Mouse (Mus musculus) liver, embryonic 16.5 days (tissue): ENCODE results near the gene Foxn1. TPM values are rescaled to one million over a fixed set of nuclear protein-coding genes. Genes with fewer than 3 reads are reported as not detected.
A peak's percentile ranks its signal among the peaks of the same experiment; 100 is the strongest.

Source experiments
- ATAC-seq: fragments of 200-750 bp; cut with Nextera tagmentation; 2 replicates; pipeline ENCODE4 v1.8.0; 2017; ENCODE audit warnings: low read depth, mild to moderate bottlenecking, moderate number of reproducible peaks, moderate library complexity
- H3K27ac ChIP-seq: fragments of 300-500 bp; sonication (generic); 2 replicates; pipeline ENCODE4 v1.5.1; 2014; ENCODE audit warnings: mild to moderate bottlenecking, low read length
- H3K27me3 ChIP-seq: fragments of 300-500 bp; sonication (generic); 2 replicates; pipeline ENCODE4 v1.6.1; 2014; ENCODE audit warnings: low read depth, low read length, mixed read lengths; ENCODE audit not compliant: control insufficient read depth, insufficient read depth
- H3K36me3 ChIP-seq: fragments of 300-500 bp; sonication (generic); 2 replicates; pipeline ENCODE4 v1.6.1; 2014; ENCODE audit warnings: mild to moderate bottlenecking; ENCODE audit not compliant: control insufficient read depth, insufficient read depth
- H3K4me1 ChIP-seq: fragments of 300-500 bp; sonication (generic); 2 replicates; pipeline ENCODE4 v1.6.1; 2014; ENCODE audit warnings: low read depth, low read length, mixed read lengths; ENCODE audit not compliant: control insufficient read depth
- H3K4me2 ChIP-seq: fragments of 300-500 bp; sonication (generic); 2 replicates; pipeline ENCODE4 v1.6.1; 2014; ENCODE audit warnings: low read depth, low read length, mixed read lengths
- H3K4me3 ChIP-seq: fragments of 300-500 bp; sonication (generic); 2 replicates; pipeline ENCODE4 v1.5.1; 2014; ENCODE audit warnings: low read depth, mild to moderate bottlenecking, low read length
- H3K9ac ChIP-seq: fragments of 300-500 bp; sonication (generic); 2 replicates; pipeline ENCODE4 v1.6.1; 2014; ENCODE audit warnings: low read depth, low read length
- H3K9me3 ChIP-seq: fragments of 300-500 bp; sonication (generic); replicated peaks from 2 replicates; pipeline ENCODE4 v1.6.1; 2016; ENCODE audit warnings: low read length; ENCODE audit not compliant: control insufficient read depth
- WGBS: fragments of 180-500 bp; shearing (Covaris S2); extraction: QIAGEN DNeasy Blood & Tissue Kit; methylation state at CpG from one replicate; pipeline ENCODE4 v1.1.7; 2014; ENCODE audit not compliant: insufficient replicate concordance; 5-methylcytosine and 5-hydroxymethylcytosine counted together
- polyA plus RNA-seq: library from polyadenylated mRNA; unstranded; fragments of >200 nt; fragmentation: Nextera tagmentation; extraction: Ambion mirVana; gene quantifications from 2 replicates; pipeline ENCODE4 v1.2.1, GENCODE M21; 2015

The Foxn1 gene
- polyA plus RNA-seq, 1 experiment from 2014 or later: not detected

DNA sequence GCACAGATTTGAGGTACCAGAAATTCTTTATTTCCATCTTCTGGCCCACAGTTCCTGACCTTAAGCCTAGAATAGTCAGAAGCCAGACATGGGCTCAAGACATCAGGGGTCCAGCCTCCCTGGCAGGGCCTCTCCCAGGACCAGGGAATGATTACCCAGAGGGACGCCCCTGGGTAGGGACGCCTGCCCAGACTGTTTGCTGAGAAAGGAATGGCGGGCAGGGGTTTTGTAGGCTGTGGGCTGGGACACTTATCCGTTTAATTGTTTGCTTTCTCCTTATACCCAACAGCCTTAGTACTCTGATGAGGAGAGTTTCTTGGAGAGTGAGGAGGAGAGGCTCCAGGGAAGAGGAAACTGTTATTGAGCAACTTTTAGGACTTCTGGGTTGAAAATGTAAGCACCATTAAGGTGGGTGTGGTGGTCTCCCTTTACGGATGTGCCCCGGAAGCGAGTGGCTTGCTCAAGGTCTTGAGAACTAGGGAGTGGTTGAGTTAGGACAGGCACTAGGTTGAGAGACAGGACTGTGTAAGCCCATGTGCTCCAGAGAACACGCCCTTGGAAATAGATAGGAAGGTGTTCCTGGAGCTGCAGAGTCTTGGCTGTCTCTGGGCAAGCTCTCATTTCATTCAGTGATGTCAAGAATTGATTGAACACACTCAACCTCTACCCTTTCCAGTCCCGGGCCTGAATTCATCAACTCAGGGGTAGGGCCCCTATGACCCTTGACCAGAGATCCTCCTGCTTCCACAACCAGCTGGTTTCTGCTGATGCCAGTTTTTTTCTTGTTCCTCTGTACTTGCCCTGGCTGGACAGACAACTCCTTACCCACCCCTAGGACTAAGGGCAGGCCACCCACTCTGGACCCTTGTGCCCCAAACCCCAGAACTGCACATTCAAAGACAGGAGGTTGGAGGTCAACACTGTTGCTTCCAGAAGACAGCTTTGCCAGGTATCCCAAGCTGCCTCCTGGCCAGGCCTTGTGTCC lies 22.2 kb upstream of the Foxn1 start:
- no peak overlapping the region for H3K4me3 ChIP-seq
- WGBS: 56% methylated on average over 9 of the region's 9 CpGs

DNA sequence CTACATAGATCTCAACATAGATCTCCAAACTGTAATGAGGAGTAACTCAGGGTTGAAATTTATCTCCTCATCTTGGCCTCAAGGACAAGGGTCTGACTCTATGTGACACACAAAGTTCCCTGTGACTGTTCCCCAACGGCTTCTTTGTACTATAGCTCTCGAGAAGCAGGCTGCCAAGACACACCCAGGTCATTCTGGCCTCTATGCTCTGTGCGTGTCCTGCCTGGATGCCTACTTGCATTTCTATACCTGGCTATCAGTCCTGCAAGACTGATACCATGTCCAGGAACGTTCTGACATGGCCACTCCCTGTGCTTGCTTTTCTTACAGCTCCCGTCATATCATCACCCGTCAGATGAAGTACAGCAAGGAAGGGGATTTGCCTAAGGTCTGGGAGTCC lies 15.7 kb upstream of the Foxn1 start:
- no peak for ATAC-seq
- no peak overlapping the region for H3K27ac ChIP-seq
- no peak overlapping the region for H3K9ac ChIP-seq
- no peaks in the 10 kb centered on the region for H3K36me3 ChIP-seq
- no peak overlapping the region for H3K4me3 ChIP-seq
- peaks cover 5% of the 10 kb centered on the region for H3K4me1 ChIP-seq
- WGBS: 49% methylated on average over 6 of the region's 6 CpGs
- no peaks in the 10 kb centered on the region for H3K27me3 ChIP-seq
- no peaks in the 10 kb centered on the region for H3K9me3 ChIP-seq
- H3K4me2 ChIP-seq: no peak overlapping the region

More for the DNA sequence above, 22.2 kb upstream of the Foxn1 start:
- no peaks in the 10 kb centered on the region for H3K4me1 ChIP-seq
- H3K9ac ChIP-seq: no peak overlapping the region
- H3K27me3 ChIP-seq: no peaks in the 10 kb centered on the region
- ATAC-seq: no peak
- H3K4me2 ChIP-seq: no peak overlapping the region
- no peaks in the 10 kb centered on the region for H3K36me3 ChIP-seq
- no peak overlapping the region for H3K27ac ChIP-seq
- H3K9me3 ChIP-seq: no peaks in the 10 kb centered on the region

DNA sequence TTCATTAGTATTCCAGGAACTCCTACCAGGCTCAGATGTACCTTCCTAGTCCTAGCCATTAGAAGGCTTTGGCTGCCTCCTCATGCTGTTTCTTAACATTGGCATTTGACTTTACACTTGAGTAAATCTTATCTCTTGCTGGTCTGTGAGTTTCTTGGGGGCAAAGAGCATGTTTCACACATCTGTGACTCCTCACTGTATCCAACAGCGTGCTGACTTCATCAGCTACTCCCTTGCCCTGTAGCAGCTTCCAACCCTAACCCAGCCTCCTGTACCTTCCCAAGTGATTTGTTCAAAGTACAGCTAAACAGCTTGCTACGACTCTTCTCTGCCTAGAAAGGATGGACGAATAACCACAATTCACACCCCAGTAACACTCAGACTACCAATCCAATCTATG lies 15.1 kb upstream of the Foxn1 start:
- Histone ChIP-seq H3K36me3 (no peaks in the 10 kb centered on the region), H3K4me1 (peaks cover 5% of the 10 kb centered on the region), H3K9ac (no peak overlapping the region), H3K9me3 (no peaks in the 10 kb centered on the region), H3K4me3 (no peak overlapping the region), H3K27ac (no peak overlapping the region), H3K4me2 (no peak overlapping the region), H3K27me3 (no peaks in the 10 kb centered on the region)
- no peak for ATAC-seq
- WGBS: 48% methylated on average over 3 of the region's 3 CpGs

DNA sequence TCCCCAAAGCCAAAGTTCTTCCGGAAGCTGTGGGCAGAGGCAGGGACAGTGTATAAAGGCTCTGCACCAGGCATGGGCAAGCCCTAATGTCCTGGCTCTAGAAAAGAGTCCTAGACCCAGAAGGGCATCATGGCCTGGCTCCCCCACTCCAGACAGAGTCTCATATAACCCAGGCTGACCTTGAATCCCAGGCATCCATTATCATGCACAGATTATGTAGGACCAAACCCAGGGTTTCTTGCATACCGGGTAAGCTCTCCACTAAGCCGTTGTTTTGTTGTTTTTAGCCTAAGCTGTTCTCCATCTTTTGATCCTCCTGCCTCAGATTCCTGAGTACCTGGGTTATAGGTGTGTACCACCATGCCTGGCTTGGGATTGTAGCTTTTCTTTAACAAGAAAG lies 14.6 kb upstream of the Foxn1 start:
- 31% methylated on average over 3 of the region's 3 CpGs for WGBS
- no peaks in the 10 kb centered on the region for H3K36me3 ChIP-seq

DNA sequence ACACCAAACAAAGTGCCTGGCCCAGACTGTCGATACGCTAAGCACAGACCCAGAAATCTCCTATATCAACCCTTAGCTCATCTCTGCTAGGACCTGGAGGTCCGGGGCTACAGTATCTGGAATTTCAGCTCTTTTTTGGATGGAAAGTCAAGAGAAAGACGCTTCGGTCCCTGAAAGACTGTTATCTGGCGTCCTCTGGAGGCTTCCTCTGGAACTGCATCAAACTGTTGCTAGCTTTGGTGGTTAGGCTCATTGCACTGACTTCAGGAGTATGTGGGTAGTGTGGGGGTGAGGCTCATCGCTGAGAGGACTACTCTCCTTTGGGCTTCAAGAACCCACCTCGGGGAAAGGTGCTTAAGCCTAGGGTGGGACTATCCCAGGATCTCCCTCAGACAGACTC lies 13.3 kb upstream of the Foxn1 start:
- no peak for ATAC-seq
- Histone ChIP-seq H3K4me1 (peaks cover 5% of the 10 kb centered on the region), H3K27ac (no peak overlapping the region)

More for the DNA sequence above, 14.6 kb upstream of the Foxn1 start:
- H3K27ac ChIP-seq: no peak overlapping the region
- no peak overlapping the region for H3K4me2 ChIP-seq
- H3K9ac ChIP-seq: no peak overlapping the region
- H3K4me1 ChIP-seq: peaks cover 5% of the 10 kb centered on the region
- no peaks in the 10 kb centered on the region for H3K27me3 ChIP-seq
- H3K4me3 ChIP-seq: no peak overlapping the region
- H3K9me3 ChIP-seq: no peaks in the 10 kb centered on the region
- no peak for ATAC-seq

DNA sequence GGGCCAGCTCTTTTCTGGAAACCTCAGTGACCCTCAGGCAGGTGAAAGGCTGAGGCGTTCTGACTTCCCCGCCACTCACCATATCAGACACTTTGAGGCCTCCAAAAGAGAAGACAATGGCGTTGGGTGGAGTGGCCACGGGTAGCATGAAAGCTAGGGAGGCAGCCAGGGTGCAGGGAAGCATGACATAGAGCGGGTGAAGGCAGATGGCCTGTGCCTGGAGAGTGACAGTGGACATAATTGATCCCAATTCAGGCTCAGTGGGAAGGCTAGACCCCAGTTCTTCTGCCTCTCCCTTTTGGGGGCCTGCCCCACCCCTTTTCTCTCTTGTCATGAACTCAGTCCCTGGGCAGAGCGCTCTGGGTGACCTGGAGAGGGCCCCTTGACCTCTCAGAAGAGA lies 11.9 kb upstream of the Foxn1 start:
- 68% methylated on average over 6 of the region's 6 CpGs for WGBS
- H3K4me3 ChIP-seq: no peak overlapping the region
- no peak for ATAC-seq

More for the DNA sequence above, 13.3 kb upstream of the Foxn1 start:
- Histone ChIP-seq H3K4me2 (no peak overlapping the region), H3K27me3 (no peaks in the 10 kb centered on the region), H3K4me3 (no peak overlapping the region), H3K36me3 (no peaks in the 10 kb centered on the region), H3K9ac (no peak overlapping the region), H3K9me3 (no peaks in the 10 kb centered on the region)
- 13% methylated on average over 8 of the region's 8 CpGs for WGBS

DNA sequence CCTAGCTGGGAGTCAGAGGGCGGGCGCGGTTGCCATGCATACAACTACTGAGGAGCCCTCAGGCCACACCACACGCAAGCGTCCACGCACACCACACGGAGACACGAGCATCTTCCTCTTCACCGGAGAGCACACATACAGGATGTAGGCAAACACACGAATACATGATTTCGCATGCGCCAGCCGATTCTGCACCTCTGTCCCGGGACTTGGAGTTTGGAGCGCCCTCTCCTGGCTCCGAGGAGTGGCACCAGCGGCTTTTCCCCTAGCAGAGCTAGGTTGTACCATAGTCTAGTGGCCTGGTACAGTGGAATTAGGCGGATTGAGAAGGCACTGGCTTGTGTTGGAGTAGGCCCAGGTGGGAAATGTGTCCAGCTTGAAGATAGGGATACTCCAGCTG lies 11.0 kb upstream of the Foxn1 start:
- Histone ChIP-seq H3K27me3 (no peaks in the 10 kb centered on the region), H3K9ac (no peak overlapping the region), H3K9me3 (no peaks in the 10 kb centered on the region), H3K36me3 (no peaks in the 10 kb centered on the region), H3K4me2 (no peak overlapping the region), H3K4me1 (peaks cover 5% of the 10 kb centered on the region), H3K27ac (no peak overlapping the region), H3K4me3 (no peak overlapping the region)
- 15% methylated on average over 18 of the region's 18 CpGs for WGBS
- ATAC-seq: no peak

More for the DNA sequence above, 11.9 kb upstream of the Foxn1 start:
- no peaks in the 10 kb centered on the region for H3K9me3 ChIP-seq
- no peak overlapping the region for H3K4me2 ChIP-seq
- H3K4me1 ChIP-seq: peaks cover 5% of the 10 kb centered on the region
- no peak overlapping the region for H3K27ac ChIP-seq
- H3K36me3 ChIP-seq: no peaks in the 10 kb centered on the region
- H3K9ac ChIP-seq: no peak overlapping the region
- H3K27me3 ChIP-seq: no peaks in the 10 kb centered on the region

DNA sequence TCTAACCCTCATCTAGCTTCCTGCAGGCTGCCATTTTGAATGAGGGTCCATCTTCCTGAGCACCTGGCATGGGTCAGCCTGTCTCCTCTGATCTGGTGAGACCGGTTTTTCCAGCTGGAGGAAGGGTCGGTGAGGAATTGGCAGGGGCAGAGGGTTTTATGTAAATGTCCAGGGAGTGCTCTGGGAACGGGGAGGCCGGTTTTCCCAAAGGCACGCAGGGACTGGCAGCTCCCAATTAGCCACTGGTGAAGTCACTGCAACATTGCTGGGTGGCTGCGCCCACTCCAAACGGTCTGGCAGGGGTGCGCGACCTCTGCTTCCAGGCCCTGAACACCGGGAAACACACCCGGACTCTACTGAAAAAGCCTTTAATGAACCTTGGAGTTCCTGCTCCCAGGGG lies 10.6 kb upstream of the Foxn1 start:
- H3K27ac ChIP-seq: no peak overlapping the region
- H3K27me3 ChIP-seq: no peaks in the 10 kb centered on the region
- 55% methylated on average over 11 of the region's 11 CpGs for WGBS
- no peak overlapping the region for H3K4me3 ChIP-seq
- H3K4me1 ChIP-seq: peaks cover 5% of the 10 kb centered on the region
- ATAC-seq: no peak
- H3K9ac ChIP-seq: no peak overlapping the region
- H3K4me2 ChIP-seq: no peak overlapping the region
- H3K9me3 ChIP-seq: no peaks in the 10 kb centered on the region
- H3K36me3 ChIP-seq: no peaks in the 10 kb centered on the region

DNA sequence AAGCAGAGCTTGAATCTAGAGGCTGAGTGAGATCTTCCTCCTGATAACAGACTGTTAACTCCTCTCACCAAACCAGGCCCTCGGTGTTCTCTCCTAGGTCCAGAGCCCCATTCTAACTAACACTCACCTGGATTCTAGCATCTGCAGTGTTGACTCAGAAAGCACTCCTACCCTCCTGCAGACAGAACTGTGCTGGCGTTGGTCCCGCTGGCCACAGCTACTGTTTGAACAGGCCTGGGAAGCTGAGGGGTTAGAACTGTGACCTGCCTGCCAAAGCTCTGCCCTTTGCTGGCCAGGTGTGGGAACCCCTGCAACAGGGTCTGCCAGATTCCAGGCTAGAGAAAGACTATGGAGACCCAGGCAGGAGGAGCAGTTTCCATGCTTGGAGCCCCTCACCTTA lies 6.4 kb upstream of the Foxn1 start:
- Histone ChIP-seq H3K36me3 (no peaks in the 10 kb centered on the region), H3K4me1 (no peaks in the 10 kb centered on the region), H3K9me3 (no peaks in the 10 kb centered on the region), H3K9ac (no peak overlapping the region), H3K27ac (no peak overlapping the region), H3K4me3 (no peak overlapping the region), H3K4me2 (no peak overlapping the region), H3K27me3 (no peaks in the 10 kb centered on the region)
- 0 out of 2 replicates have a peak, but pooled peaks have one; percentile 32 for ATAC-seq
- WGBS: 57% methylated on average over 3 of the region's 3 CpGs
